Mouse (Mus musculus) stomach, postnatal 0 days (tissue): ENCODE data around the gene Pold3. TPM values are rescaled to one million over a fixed set of nuclear protein-coding genes. Genes with fewer than 3 reads are reported as not detected.

ENCODE experiments used
- ATAC-seq: fragments of 200-750 bp; cut with Nextera tagmentation; 2 replicates; pipeline ENCODE4 v1.8.0; 2017; ENCODE audit not compliant: low FRiP score, low TSS enrichment
- DNase-seq: peaks from one replicate; pipeline ENCODE4 v3.0.0-alpha.2; 2016; ENCODE audit warnings: low spot score
- H3K27ac ChIP-seq: fragments of 300-500 bp; sonication (generic); replicated peaks from 2 replicates; pipeline ENCODE4 v1.5.1; 2014; ENCODE audit warnings: mild to moderate bottlenecking, control low read depth
- H3K27me3 ChIP-seq: fragments of 300-500 bp; sonication (generic); 2 replicates; pipeline ENCODE4 v1.6.1; 2014; ENCODE audit warnings: low read length; ENCODE audit not compliant: control insufficient read depth, insufficient read depth
- H3K36me3 ChIP-seq: fragments of 300-500 bp; sonication (generic); 2 replicates; pipeline ENCODE4 v1.6.1; 2014; ENCODE audit warnings: low read length, mixed read lengths; ENCODE audit not compliant: control insufficient read depth, insufficient read depth
- H3K4me1 ChIP-seq: fragments of 300-500 bp; sonication (generic); replicated peaks from 2 replicates; pipeline ENCODE4 v1.6.1; 2014; ENCODE audit warnings: antibody characterized with exemption; ENCODE audit not compliant: control insufficient read depth, insufficient read depth
- H3K4me2 ChIP-seq: fragments of 300-500 bp; sonication (generic); replicated peaks from 2 replicates; pipeline ENCODE4 v1.6.1; 2014; ENCODE audit warnings: low read depth, mild to moderate bottlenecking, control low read depth, moderate library complexity
- H3K4me3 ChIP-seq: fragments of 300-500 bp; sonication (generic); 2 replicates; pipeline ENCODE4 v1.5.1; 2014; ENCODE audit warnings: low read depth, low read length, control low read depth
- H3K9ac ChIP-seq: fragments of 300-500 bp; sonication (generic); 2 replicates; pipeline ENCODE4 v1.6.1; 2014; ENCODE audit warnings: mild to moderate bottlenecking, low read length, control low read depth, mixed read lengths
- H3K9me3 ChIP-seq: fragments of 300-500 bp; sonication (generic); 2 replicates; pipeline ENCODE4 v1.6.1; 2016; ENCODE audit warnings: low read length; ENCODE audit not compliant: control insufficient read depth
- CTCF ChIP-seq: IDR thresholded peaks from 2 replicates; pipeline ENCODE4 v1.5.1; 2016; ENCODE audit warnings: antibody characterized with exemption, low read depth, mild to moderate bottlenecking, moderate library complexity
- EP300 ChIP-seq: optimal IDR thresholded peaks from 2 replicates; pipeline ENCODE3; 2016; ENCODE audit warnings: antibody characterized with exemption
- WGBS: fragments of 180-500 bp; shearing (Covaris S2); extraction: QIAGEN DNeasy Blood & Tissue Kit; methylation state at CpG from one replicate; pipeline ENCODE4 v1.1.7; 2014; 5-methylcytosine and 5-hydroxymethylcytosine counted together
- polyA plus RNA-seq: library from polyadenylated mRNA; unstranded; fragments of >200 nt; fragmentation: Nextera tagmentation; extraction: Ambion mirVana; gene quantifications from 2 replicates; pipeline ENCODE4 v1.2.1, GENCODE M21; 2015

Pold3 gene
- 18.6 and 20.3 TPM in 2 replicates for polyA plus RNA-seq

GRCm38 (mm10) chr7:100121376-100121789, at the start of gene Pold3:
Gene Pold3, minus strand, starts transcription at chr7:100121565.
- DNase-seq, result peak; percentile 99
- H3K36me3 ChIP-seq, result peaks cover 10% of the 10 kb centered on the region
- TF ChIP-seq EP300 (no peak), CTCF (peak; percentile 50)
- ATAC-seq, result peak; percentile 96
- no peaks in the 10 kb centered on the region for H3K9me3 ChIP-seq
- peak within 1 kb of the TSS; percentile 93 for H3K4me3 ChIP-seq
- WGBS, result 0% methylated on average over 33 of the region's 33 CpGs
- 0 out of 2 replicates have a peak, but pooled peaks cover 3% of the 10 kb centered on the region for H3K4me1 ChIP-seq
- peak within 1 kb of the TSS; percentile 90 for H3K4me2 ChIP-seq
- H3K27ac ChIP-seq, result peak within 1 kb of the TSS; percentile 92
- no peaks in the 10 kb centered on the region for H3K27me3 ChIP-seq
- H3K9ac ChIP-seq, result peak within 1 kb of the TSS; percentile 82

DNA sequence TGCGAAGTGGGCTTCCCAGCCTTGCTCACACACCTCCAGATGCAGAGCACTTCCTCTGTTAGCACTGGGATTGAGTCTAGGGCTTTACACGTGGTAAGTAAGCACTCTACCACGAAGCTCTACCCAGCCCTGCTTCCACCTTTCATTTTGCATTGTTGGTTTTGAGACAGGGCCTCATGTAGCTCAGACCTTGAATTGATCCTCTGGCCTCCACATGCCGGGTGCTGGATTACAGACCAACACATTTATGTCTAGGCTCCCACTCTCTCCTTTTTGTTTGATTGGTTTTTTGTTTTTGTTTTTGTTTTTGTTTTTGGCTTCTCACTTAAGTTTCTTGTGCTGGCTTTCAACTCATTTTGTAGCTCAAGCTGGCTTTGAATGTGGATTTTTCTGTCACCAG, 49.4 kb upstream of the Pold3 start:
- Histone ChIP-seq H3K9me3 (no peaks in the 10 kb centered on the region), H3K4me2 (no peak overlapping the region), H3K27me3 (no peaks in the 10 kb centered on the region), H3K27ac (no peak overlapping the region), H3K36me3 (no peaks in the 10 kb centered on the region), H3K4me1 (no peaks in the 10 kb centered on the region), H3K4me3 (no peak overlapping the region), H3K9ac (no peak overlapping the region)
- DNase-seq (no peak), ATAC-seq (no peak)
- TF ChIP-seq EP300, result no peak
- WGBS, result 58% methylated on average over 4 of the region's 4 CpGs

- Histone ChIP-seq H3K4me3 (no peak overlapping the region), H3K4me1 (no peaks in the 10 kb centered on the region), H3K27ac (no peak overlapping the region), H3K27me3 (no peaks in the 10 kb centered on the region), H3K4me2 (no peak overlapping the region), H3K36me3 (no peaks in the 10 kb centered on the region), H3K9ac (no peak overlapping the region), H3K9me3 (no peaks in the 10 kb centered on the region)
- DNase-seq (no peak), ATAC-seq (no peak)
- TF ChIP-seq CTCF, result no peak
- TF ChIP-seq EP300, result no peak
- WGBS, result 66% methylated on average over 11 of the region's 11 CpGs
These were observed 47.3 kb upstream of the Pold3 start for GRCm38 (mm10) chr7:100168654-100169053.

DNA sequence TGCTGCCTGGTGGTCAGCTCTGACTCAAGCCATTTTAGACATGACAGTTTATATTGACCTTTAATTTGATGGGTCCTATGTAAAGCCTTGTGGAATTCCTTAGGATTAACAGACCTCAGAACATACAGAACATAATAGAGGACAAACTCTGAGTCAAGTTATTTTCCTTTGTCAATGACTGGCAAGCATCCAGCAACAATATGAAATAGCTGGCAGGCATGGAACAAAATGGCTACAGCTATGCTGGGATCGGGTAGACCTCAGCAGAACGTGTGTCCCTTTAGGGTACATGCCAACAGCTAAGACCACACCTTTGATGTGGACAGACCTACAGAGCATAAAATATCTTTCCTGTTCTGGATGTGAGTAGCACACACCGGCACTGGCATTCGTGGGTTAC, 42.1 kb upstream of the Pold3 start:
- H3K9me3 ChIP-seq, result no peaks in the 10 kb centered on the region
- no peaks in the 10 kb centered on the region for H3K27me3 ChIP-seq
- 51% methylated on average over 4 of the region's 4 CpGs for WGBS
- H3K36me3 ChIP-seq, result no peaks in the 10 kb centered on the region
- TF ChIP-seq CTCF (no peak), EP300 (no peak)
- H3K4me2 ChIP-seq, result no peak overlapping the region
- H3K9ac ChIP-seq, result no peak overlapping the region
- ATAC-seq, result no peak
- H3K4me1 ChIP-seq, result no peaks in the 10 kb centered on the region
- no peak for DNase-seq
- no peak overlapping the region for H3K4me3 ChIP-seq
- no peak overlapping the region for H3K27ac ChIP-seq

DNA sequence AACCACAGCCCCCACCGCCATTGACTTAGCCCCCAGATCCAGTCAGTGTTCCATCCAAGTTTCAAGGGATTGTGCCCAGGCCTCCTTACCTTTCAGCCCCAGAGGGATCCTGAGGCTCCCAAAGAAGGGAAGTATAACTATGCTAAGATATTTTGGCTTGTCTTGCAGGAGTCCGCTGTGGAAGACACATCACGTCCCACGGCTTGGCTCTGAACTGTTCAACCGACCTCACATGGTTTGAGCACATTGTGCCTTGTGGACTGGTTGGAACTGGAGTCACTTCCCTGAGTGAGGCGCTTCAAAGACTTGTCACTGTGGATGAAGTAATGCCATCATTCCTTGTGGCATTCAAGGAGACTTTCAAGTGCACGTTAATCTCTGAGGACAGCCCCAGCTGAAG, 38.6 kb upstream of the Pold3 start:
- ATAC-seq (no peak), DNase-seq (no peak)
- no peak for TF ChIP-seq EP300
- TF ChIP-seq CTCF, result no peak
- 48% methylated on average over 7 of the region's 7 CpGs for WGBS
- Histone ChIP-seq H3K27ac (no peak overlapping the region), H3K9me3 (no peaks in the 10 kb centered on the region), H3K9ac (peak overlapping the region; percentile 85; the same call in 1 of the 2 replicates), H3K4me1 (no peaks in the 10 kb centered on the region), H3K36me3 (no peaks in the 10 kb centered on the region), H3K4me3 (peak overlapping the region; percentile 72; the same call in 1 of the 2 replicates), H3K27me3 (no peaks in the 10 kb centered on the region), H3K4me2 (peak overlapping the region; percentile 97)

- under 1% methylated on average over 76 of the region's 78 CpGs for WGBS
- TF ChIP-seq EP300 (no peak), CTCF (peak; percentile 53)
- Histone ChIP-seq H3K27ac (peak within 1 kb of the TSS; percentile 95), H3K27me3 (no peaks in the 10 kb centered on the region), H3K36me3 (no peaks in the 10 kb centered on the region), H3K4me1 (no peaks in the 10 kb centered on the region), H3K4me3 (peak within 1 kb of the TSS; percentile 72), H3K9ac (peak within 1 kb of the TSS; percentile 85), H3K4me2 (peak within 1 kb of the TSS; percentile 97), H3K9me3 (no peaks in the 10 kb centered on the region)
- peak; percentile 94 for ATAC-seq
- DNase-seq, result peak; percentile 92
These were observed 37.9 kb upstream of the Pold3 start, which contains the start of gene Lipt2 for GRCm38 (mm10) chr7:100159105-100159841. Gene Lipt2, plus strand, starts transcription at chr7:100159277.
